ENCODE assay signal across 14 mouse cellular contexts in the genomic region with DNA sequence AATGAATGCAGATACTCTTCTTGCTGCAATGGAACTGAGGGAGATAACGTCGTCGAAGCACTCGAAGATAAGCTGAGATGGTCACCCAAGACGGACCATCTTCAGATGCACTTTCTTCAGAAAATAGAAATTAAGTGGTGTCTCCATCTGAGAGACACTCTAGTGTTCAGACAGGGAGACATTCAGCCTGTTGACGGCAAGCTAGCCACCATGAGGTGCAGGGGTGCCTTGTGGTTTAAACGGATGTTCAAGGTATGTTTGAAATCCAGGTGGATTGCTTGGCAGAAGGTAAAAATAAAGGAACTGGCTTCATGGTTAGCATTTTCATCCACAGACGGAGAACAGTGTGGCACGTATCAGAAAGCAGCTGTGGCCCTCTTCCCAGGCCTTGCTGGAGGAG.
DNase-seq lines count a peak whose midpoint lies in the region; ATAC-seq lines count a peak whose summit lies in the region.
"Had no signal": no experiment of that assay in that cellular context is flagged by ENCODE, and none has a peak within 500 bp of the region (broad histone marks: within the 10 kb centered on the region; RNA-seq: fewer than 3 reads in every experiment).

No protein-coding gene starts in this region.

- no peak for DNase-seq in neural tube, embryonic 11.5 days (ENCODE audit: low spot score)
- DNase-seq in neural tube, embryonic 10.5 days (ENCODE audit: extremely low spot score, low spot score), result no peak
- DNase-seq in retina, embryonic 14.5 days (ENCODE audit: low spot score), result no peak
- no peak for DNase-seq in layer of hippocampus, adult 11-12 months (ENCODE audit: low spot score)
- no peak for DNase-seq in adrenal gland, postnatal 14 days
- DNase-seq: cerebellum, postnatal 36 days; kidney, adult 9 months; kidney, postnatal 36 days; lung, adult 18-20 months had no signal

- peak overlapping the region; percentile 38; the same call in 1 of the 2 replicates for H3K9ac ChIP-seq in neural tube, embryonic 11.5 days (ENCODE audit: low read length)
- peak overlapping the region; percentile 1 for H3K9ac ChIP-seq in hindbrain, embryonic 13.5 days
- H3K9ac ChIP-seq in midbrain, embryonic 13.5 days (replicated peaks), result no peak overlapping the region
- H3K9ac ChIP-seq in neural tube, embryonic 15.5 days (replicated peaks), result no peak overlapping the region
- H3K9ac ChIP-seq: limb, embryonic 15.5 days had no signal

- H3K4me1 ChIP-seq in neural tube, embryonic 11.5 days (ENCODE audit: control insufficient read depth, insufficient read depth, low read length), result no peaks in the 10 kb centered on the region; the same call in 1 of the 2 replicates
- peaks cover 42% of the 10 kb centered on the region for H3K4me1 ChIP-seq in hindbrain, embryonic 13.5 days (replicated peaks)
- peaks cover 37% of the 10 kb centered on the region for H3K4me1 ChIP-seq in midbrain, embryonic 13.5 days (replicated peaks)
- H3K4me1 ChIP-seq in neural tube, embryonic 15.5 days, result peaks cover 35% of the 10 kb centered on the region
- H3K4me1 ChIP-seq: limb, embryonic 15.5 days had no signal

- no peaks in the 10 kb centered on the region for H3K9me3 ChIP-seq in neural tube, embryonic 11.5 days (ENCODE audit: control insufficient read depth, low read length)
- H3K9me3 ChIP-seq in hindbrain, embryonic 13.5 days, result no peaks in the 10 kb centered on the region
- H3K9me3 ChIP-seq in midbrain, embryonic 13.5 days, result no peaks in the 10 kb centered on the region
- no peaks in the 10 kb centered on the region for H3K9me3 ChIP-seq in neural tube, embryonic 15.5 days (replicated peaks)
- H3K9me3 ChIP-seq: limb, embryonic 15.5 days had no signal

- H3K4me2 ChIP-seq in neural tube, embryonic 11.5 days (ENCODE audit: low read depth), result no peak overlapping the region
- H3K4me2 ChIP-seq in hindbrain, embryonic 13.5 days, result 0 out of 2 replicates have a peak overlapping the region, but pooled peaks have one; percentile 2
- H3K4me2 ChIP-seq in midbrain, embryonic 13.5 days (replicated peaks), result no peak overlapping the region
- H3K4me2 ChIP-seq in neural tube, embryonic 15.5 days, result no peak overlapping the region
- H3K4me2 ChIP-seq: limb, embryonic 15.5 days had no signal

- 0 out of 2 replicates have a peak overlapping the region, but pooled peaks have one; percentile 4 for H3K27ac ChIP-seq in neural tube, embryonic 11.5 days (ENCODE audit: low read depth, low read length)
- peak overlapping the region; percentile 91 for H3K27ac ChIP-seq in hindbrain, embryonic 13.5 days
- peak overlapping the region; percentile 88 for H3K27ac ChIP-seq in midbrain, embryonic 13.5 days
- peak overlapping the region; percentile 65 for H3K27ac ChIP-seq in neural tube, embryonic 15.5 days (replicated peaks)
- H3K27ac ChIP-seq: limb, embryonic 15.5 days; macrophage had no signal

- H3K27me3 ChIP-seq in neural tube, embryonic 11.5 days (ENCODE audit: control insufficient read depth, insufficient read depth, low read length), result no peaks in the 10 kb centered on the region
- H3K27me3 ChIP-seq in hindbrain, embryonic 13.5 days, result no peaks in the 10 kb centered on the region
- no peaks in the 10 kb centered on the region for H3K27me3 ChIP-seq in midbrain, embryonic 13.5 days
- no peaks in the 10 kb centered on the region for H3K27me3 ChIP-seq in neural tube, embryonic 15.5 days (replicated peaks)
- H3K27me3 ChIP-seq: limb, embryonic 15.5 days had no signal

- no peaks in the 10 kb centered on the region for H3K36me3 ChIP-seq in neural tube, embryonic 11.5 days (ENCODE audit: control insufficient read depth, insufficient read depth, low read length)
- no peaks in the 10 kb centered on the region for H3K36me3 ChIP-seq in hindbrain, embryonic 13.5 days
- no peaks in the 10 kb centered on the region for H3K36me3 ChIP-seq in midbrain, embryonic 13.5 days
- H3K36me3 ChIP-seq in neural tube, embryonic 15.5 days, result no peaks in the 10 kb centered on the region
- H3K36me3 ChIP-seq: limb, embryonic 15.5 days had no signal

- no peak overlapping the region for H3K4me3 ChIP-seq in neural tube, embryonic 11.5 days (ENCODE audit: low read depth, low read length)
- no peak overlapping the region for H3K4me3 ChIP-seq in hindbrain, embryonic 13.5 days
- no peak overlapping the region for H3K4me3 ChIP-seq in midbrain, embryonic 13.5 days (replicated peaks)
- no peak overlapping the region for H3K4me3 ChIP-seq in neural tube, embryonic 15.5 days (replicated peaks)
- H3K4me3 ChIP-seq: limb, embryonic 15.5 days had no signal

- ATAC-seq in neural tube, embryonic 11.5 days (ENCODE audit: insufficient read depth, low FRiP score, low TSS enrichment), result no peak
- 0 out of 2 replicates have a peak, but pooled peaks have one; percentile 3 for ATAC-seq in hindbrain, embryonic 13.5 days (ENCODE audit: low FRiP score)
- no peak for ATAC-seq in midbrain, embryonic 13.5 days
- ATAC-seq in neural tube, embryonic 15.5 days (ENCODE audit: low FRiP score), result no peak

- 90% methylated on average over 9 of the region's 9 CpGs for WGBS in neural tube, embryonic 11.5 days
- WGBS in hindbrain, embryonic 13.5 days, result 83% methylated on average over 9 of the region's 9 CpGs
- 86% methylated on average over 9 of the region's 9 CpGs for WGBS in midbrain, embryonic 13.5 days
- WGBS in neural tube, embryonic 15.5 days, result 80% methylated on average over 9 of the region's 9 CpGs

Comparison
In these comparisons a context has a peak if more than half of its experiments do, and no peak if none do; other contexts are left out.
1. H3K9ac ChIP-seq: peak in neural tube, embryonic 11.5 days (single experiment) and hindbrain, embryonic 13.5 days (single experiment); none in midbrain, embryonic 13.5 days (single experiment) and neural tube, embryonic 15.5 days (single experiment).
2. H3K27ac ChIP-seq: peak in every context shown above with its lines; median percentile 91 in hindbrain, embryonic 13.5 days; 88 in midbrain, embryonic 13.5 days; 65 in neural tube, embryonic 15.5 days; 4 in neural tube, embryonic 11.5 days.